Mouse (Mus musculus) cerebellum, adult 2 months (tissue): ENCODE measurements around the gene Cpa5.

Experiments used
- CTCF ChIP-seq: fragments of 200-500 bp; IDR thresholded peaks from 2 replicates; pipeline ENCODE4 v1.5.1; 2011; ENCODE audit warnings: low read depth, mild to moderate bottlenecking, control low read depth, low read length, moderate library complexity, borderline replicate concordance; ENCODE audit not compliant: insufficient read depth
- POLR2A ChIP-seq: fragments of 200-500 bp; IDR thresholded peaks from 2 replicates; pipeline ENCODE4 v1.6.1; 2011; ENCODE audit warnings: low read length, control low read depth, borderline replicate concordance; ENCODE audit not compliant: insufficient read depth

DNA sequence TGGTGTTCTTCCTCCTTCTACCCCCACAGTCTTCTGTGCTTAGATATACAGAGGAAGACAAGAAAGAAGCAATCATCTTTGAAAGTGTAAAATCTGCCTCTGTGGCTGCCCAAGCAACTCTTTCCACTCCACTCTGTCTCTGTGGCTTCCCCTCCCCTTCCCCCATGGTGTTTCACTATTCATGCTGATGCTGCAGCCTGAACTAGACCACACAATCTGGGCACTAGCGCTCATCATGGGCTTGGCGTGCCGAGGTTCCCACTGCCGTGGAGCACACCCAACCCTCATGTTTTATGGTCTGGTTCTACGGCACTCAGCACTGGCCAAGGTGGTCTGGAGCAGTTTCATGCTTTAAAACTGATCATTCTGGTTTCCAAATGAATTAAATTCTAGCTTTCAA, 60.9 kb downstream of the Cpa5 start:
- TF ChIP-seq POLR2A (no peak), CTCF (no peak)
